Mouse (Mus musculus): ENCODE measurements around the gene Hoxa7. TPM values are rescaled to one million over a fixed set of nuclear protein-coding genes. Genes with fewer than 3 reads are reported as not detected.

Gene Hoxa7
- polyA plus RNA-seq, 1 experiment from 2014 or later, result 90.8 TPM

- WGBS, result 30% methylated on average over 6 of the region's 6 CpGs
- peak overlapping the region; percentile 90 for H3K4me2 ChIP-seq (ENCODE audit: low read depth, low read length)
- H3K36me3 ChIP-seq (ENCODE audit: control insufficient read depth, insufficient read depth, low read length), result no peaks in the 10 kb centered on the region
- peak overlapping the region; percentile 57 for H3K4me3 ChIP-seq (ENCODE audit: low read depth, low read length)
- 0 out of 2 replicates have a peak overlapping the region, but pooled peaks have one; percentile 36 for H3K27ac ChIP-seq (ENCODE audit: low read depth, low read length)
- H3K27me3 ChIP-seq (ENCODE audit: control insufficient read depth, insufficient read depth, low read length), result no peaks in the 10 kb centered on the region
- H3K4me1 ChIP-seq (ENCODE audit: control insufficient read depth, insufficient read depth, low read length), result peaks cover 3% of the 10 kb centered on the region; the same call in 1 of the 2 replicates
- H3K9ac ChIP-seq (replicated peaks; ENCODE audit: low read depth, low read length), result peak overlapping the region; percentile 92; the same call in 1 of the 2 replicates
- no peak for ATAC-seq (ENCODE audit: low read depth)
- H3K9me3 ChIP-seq (ENCODE audit: control insufficient read depth, low read length), result no peaks in the 10 kb centered on the region
Observed at GRCm38 (mm10) chr6:52235866-52236265, 14.2 kb upstream of the Hoxa7 start.

- H3K36me3 ChIP-seq (ENCODE audit: control insufficient read depth, insufficient read depth, low read length), result no peaks in the 10 kb centered on the region
- peak overlapping the region; percentile 57 for H3K27ac ChIP-seq (ENCODE audit: low read depth, low read length)
- peak overlapping the region; percentile 57 for H3K4me3 ChIP-seq (ENCODE audit: low read depth, low read length)
- peak; percentile 7 for ATAC-seq (ENCODE audit: low read depth)
- 26% methylated on average over 9 of the region's 9 CpGs for WGBS
- H3K9ac ChIP-seq (replicated peaks; ENCODE audit: low read depth, low read length), result peak overlapping the region; percentile 92; the same call in 1 of the 2 replicates
- H3K4me2 ChIP-seq (ENCODE audit: low read depth, low read length), result peak overlapping the region; percentile 90
- H3K4me1 ChIP-seq (ENCODE audit: control insufficient read depth, insufficient read depth, low read length), result peaks cover 3% of the 10 kb centered on the region; the same call in 1 of the 2 replicates
- H3K9me3 ChIP-seq (ENCODE audit: control insufficient read depth, low read length), result no peaks in the 10 kb centered on the region
- H3K27me3 ChIP-seq (ENCODE audit: control insufficient read depth, insufficient read depth, low read length), result no peaks in the 10 kb centered on the region
Observed at GRCm38 (mm10) chr6:52235267-52235666, 13.6 kb upstream of the Hoxa7 start.

DNA sequence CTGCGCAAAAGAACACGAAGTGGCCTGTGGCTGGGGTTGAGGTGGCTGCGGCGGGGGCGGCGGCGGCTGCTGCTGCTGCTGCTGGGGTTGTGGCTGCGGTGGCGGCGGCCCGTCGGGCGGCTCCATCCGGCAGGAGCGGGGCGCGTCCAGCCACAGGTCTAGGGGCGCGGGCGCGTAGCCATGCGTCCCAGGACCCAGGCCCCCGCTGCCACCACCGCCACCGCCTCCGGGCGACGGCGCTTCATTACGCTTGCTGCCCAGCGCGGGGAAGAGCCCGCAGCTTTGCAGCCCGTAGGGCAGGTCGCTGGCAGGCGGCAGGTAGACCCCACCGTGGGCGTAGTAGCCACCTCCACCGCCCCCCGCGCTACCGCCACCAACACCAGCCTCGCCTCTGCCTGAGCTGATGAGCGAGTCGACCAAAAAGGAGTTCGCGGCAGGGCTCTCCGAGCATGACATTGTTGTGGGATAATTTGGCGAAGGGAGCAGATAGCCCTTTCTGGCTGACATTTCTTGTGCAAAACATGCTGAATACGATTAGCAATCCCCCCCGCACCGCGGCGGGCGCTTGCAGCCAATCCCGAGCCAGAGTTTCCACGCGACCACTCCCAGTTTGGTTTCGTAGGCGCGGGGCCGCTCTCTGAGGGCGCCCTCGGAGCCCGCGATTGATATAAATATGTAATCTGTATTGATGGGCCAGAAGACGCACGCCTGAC lies 12.9 kb upstream of the Hoxa7 start:
- Histone ChIP-seq H3K4me1 (ENCODE audit: control insufficient read depth, insufficient read depth, low read length) (peaks cover 3% of the 10 kb centered on the region; the same call in 1 of the 2 replicates), H3K36me3 (ENCODE audit: control insufficient read depth, insufficient read depth, low read length) (no peaks in the 10 kb centered on the region), H3K27ac (ENCODE audit: low read depth, low read length) (peak overlapping the region; percentile 94), H3K9ac (replicated peaks; ENCODE audit: low read depth, low read length) (peak overlapping the region; percentile 92), H3K9me3 (ENCODE audit: control insufficient read depth, low read length) (no peaks in the 10 kb centered on the region), H3K4me2 (ENCODE audit: low read depth, low read length) (peak overlapping the region; percentile 90), H3K27me3 (ENCODE audit: control insufficient read depth, insufficient read depth, low read length) (no peaks in the 10 kb centered on the region), H3K4me3 (ENCODE audit: low read depth, low read length) (peak overlapping the region; percentile 57)
- WGBS, result under 1% methylated on average over 62 of the region's 68 CpGs
- ATAC-seq (ENCODE audit: low read depth), result peak; percentile 75

GRCm38 (mm10) chr6:52233546-52234427 lies 12.1 kb upstream of the Hoxa7 start:
- peak; percentile 31; the same call in 1 of the 2 replicates for ATAC-seq (ENCODE audit: low read depth)
- WGBS, result under 1% methylated on average over 64 of the region's 70 CpGs
- H3K4me1 ChIP-seq (ENCODE audit: control insufficient read depth, insufficient read depth, low read length), result peaks cover 4% of the 10 kb centered on the region
- peak overlapping the region; percentile 92 for H3K9ac ChIP-seq (replicated peaks; ENCODE audit: low read depth, low read length)
- peak overlapping the region; percentile 90 for H3K4me2 ChIP-seq (ENCODE audit: low read depth, low read length)
- peak overlapping the region; percentile 57 for H3K4me3 ChIP-seq (ENCODE audit: low read depth, low read length)
- no peaks in the 10 kb centered on the region for H3K27me3 ChIP-seq (ENCODE audit: control insufficient read depth, insufficient read depth, low read length)
- peak overlapping the region; percentile 94 for H3K27ac ChIP-seq (ENCODE audit: low read depth, low read length)
- H3K36me3 ChIP-seq (ENCODE audit: control insufficient read depth, insufficient read depth, low read length), result no peaks in the 10 kb centered on the region
- no peaks in the 10 kb centered on the region for H3K9me3 ChIP-seq (ENCODE audit: control insufficient read depth, low read length)

- H3K4me1 ChIP-seq (ENCODE audit: control insufficient read depth, insufficient read depth, low read length), result peaks cover 9% of the 10 kb centered on the region
- no peaks in the 10 kb centered on the region for H3K27me3 ChIP-seq (ENCODE audit: control insufficient read depth, insufficient read depth, low read length)
- 2% methylated on average over 23 of the region's 23 CpGs for WGBS
- peak overlapping the region; percentile 94 for H3K27ac ChIP-seq (ENCODE audit: low read depth, low read length)
- H3K9ac ChIP-seq (replicated peaks; ENCODE audit: low read depth, low read length), result peak overlapping the region; percentile 92
- no peaks in the 10 kb centered on the region for H3K36me3 ChIP-seq (ENCODE audit: control insufficient read depth, insufficient read depth, low read length)
- peak overlapping the region; percentile 90 for H3K4me2 ChIP-seq (ENCODE audit: low read depth, low read length)
- H3K4me3 ChIP-seq (ENCODE audit: low read depth, low read length), result peak overlapping the region; percentile 57
- ATAC-seq (ENCODE audit: low read depth), result no peak
- no peaks in the 10 kb centered on the region for H3K9me3 ChIP-seq (ENCODE audit: control insufficient read depth, low read length)
Observed at GRCm38 (mm10) chr6:52232984-52233545, 11.4 kb upstream of the Hoxa7 start.

DNA sequence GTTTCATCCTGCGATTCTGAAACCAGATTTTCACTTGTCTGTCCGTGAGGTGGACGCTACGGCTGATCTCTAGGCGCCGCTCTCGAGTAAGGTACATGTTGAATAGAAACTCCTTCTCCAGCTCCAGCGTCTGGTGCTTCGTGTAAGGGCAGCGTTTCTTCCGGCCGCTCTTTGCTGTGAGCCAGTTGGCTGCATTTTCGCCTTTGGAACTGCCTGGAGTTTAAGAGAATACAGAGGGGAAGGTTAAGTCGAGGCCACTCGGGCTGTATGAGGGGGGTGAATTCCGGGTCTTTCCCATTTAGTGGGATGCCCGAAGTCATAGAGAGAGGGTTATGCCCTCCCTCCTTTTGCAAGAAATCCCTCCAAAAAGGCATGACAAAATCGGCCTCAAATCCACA lies 10.9 kb upstream of the Hoxa7 start:
- Histone ChIP-seq H3K4me3 (ENCODE audit: low read depth, low read length) (peak overlapping the region; percentile 57), H3K9me3 (ENCODE audit: control insufficient read depth, low read length) (no peaks in the 10 kb centered on the region), H3K27ac (ENCODE audit: low read depth, low read length) (peak overlapping the region; percentile 94), H3K4me1 (ENCODE audit: control insufficient read depth, insufficient read depth, low read length) (peaks cover 13% of the 10 kb centered on the region), H3K36me3 (ENCODE audit: control insufficient read depth, insufficient read depth, low read length) (no peaks in the 10 kb centered on the region), H3K27me3 (ENCODE audit: control insufficient read depth, insufficient read depth, low read length) (no peaks in the 10 kb centered on the region), H3K9ac (replicated peaks; ENCODE audit: low read depth, low read length) (peak overlapping the region; percentile 92), H3K4me2 (ENCODE audit: low read depth, low read length) (peak overlapping the region; percentile 90)
- no peak for ATAC-seq (ENCODE audit: low read depth)
- 1% methylated on average over 18 of the region's 18 CpGs for WGBS

DNA sequence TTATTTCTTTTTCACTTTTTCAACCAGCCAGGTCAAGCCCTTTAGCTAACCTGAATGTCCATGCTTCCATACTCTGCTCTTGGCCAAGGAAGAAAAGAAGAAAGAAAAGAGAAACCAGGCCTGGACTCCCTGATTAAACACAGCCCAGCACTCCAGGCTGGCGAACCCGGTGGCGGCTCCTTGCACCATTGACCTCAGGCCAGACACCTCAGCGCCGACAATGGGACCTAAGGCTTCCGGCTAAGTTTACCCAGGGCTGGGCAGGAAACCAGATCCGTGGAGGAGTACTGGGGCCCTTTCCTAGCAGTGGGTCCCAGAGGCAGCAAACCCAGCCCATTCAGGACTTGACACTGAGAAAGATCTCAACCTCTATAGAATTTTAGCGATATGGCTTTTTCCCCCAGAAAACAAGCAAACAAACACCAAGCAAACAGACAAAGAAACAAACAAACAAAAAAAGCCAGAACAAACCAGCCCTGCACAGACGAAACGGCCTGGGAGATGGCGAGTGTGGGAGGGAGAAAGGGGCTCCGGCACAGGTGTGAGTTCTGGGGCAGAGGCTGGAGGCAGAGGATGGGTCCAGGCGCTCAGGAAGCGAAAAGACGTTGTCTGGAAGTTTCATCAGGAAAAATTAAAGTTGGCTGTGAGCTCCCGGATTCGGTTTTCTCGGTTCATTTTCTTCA lies 10.4 kb upstream of the Hoxa7 start:
- WGBS, result 2% methylated on average over 18 of the region's 18 CpGs
- Histone ChIP-seq H3K4me2 (ENCODE audit: low read depth, low read length) (peak overlapping the region; percentile 90), H3K9ac (replicated peaks; ENCODE audit: low read depth, low read length) (peak overlapping the region; percentile 92), H3K27me3 (ENCODE audit: control insufficient read depth, insufficient read depth, low read length) (no peaks in the 10 kb centered on the region), H3K9me3 (ENCODE audit: control insufficient read depth, low read length) (no peaks in the 10 kb centered on the region), H3K4me3 (ENCODE audit: low read depth, low read length) (peak overlapping the region; percentile 57), H3K36me3 (ENCODE audit: control insufficient read depth, insufficient read depth, low read length) (no peaks in the 10 kb centered on the region), H3K27ac (ENCODE audit: low read depth, low read length) (peak overlapping the region; percentile 94), H3K4me1 (ENCODE audit: control insufficient read depth, insufficient read depth, low read length) (peaks cover 14% of the 10 kb centered on the region)
- ATAC-seq (ENCODE audit: low read depth), result no peak

DNA sequence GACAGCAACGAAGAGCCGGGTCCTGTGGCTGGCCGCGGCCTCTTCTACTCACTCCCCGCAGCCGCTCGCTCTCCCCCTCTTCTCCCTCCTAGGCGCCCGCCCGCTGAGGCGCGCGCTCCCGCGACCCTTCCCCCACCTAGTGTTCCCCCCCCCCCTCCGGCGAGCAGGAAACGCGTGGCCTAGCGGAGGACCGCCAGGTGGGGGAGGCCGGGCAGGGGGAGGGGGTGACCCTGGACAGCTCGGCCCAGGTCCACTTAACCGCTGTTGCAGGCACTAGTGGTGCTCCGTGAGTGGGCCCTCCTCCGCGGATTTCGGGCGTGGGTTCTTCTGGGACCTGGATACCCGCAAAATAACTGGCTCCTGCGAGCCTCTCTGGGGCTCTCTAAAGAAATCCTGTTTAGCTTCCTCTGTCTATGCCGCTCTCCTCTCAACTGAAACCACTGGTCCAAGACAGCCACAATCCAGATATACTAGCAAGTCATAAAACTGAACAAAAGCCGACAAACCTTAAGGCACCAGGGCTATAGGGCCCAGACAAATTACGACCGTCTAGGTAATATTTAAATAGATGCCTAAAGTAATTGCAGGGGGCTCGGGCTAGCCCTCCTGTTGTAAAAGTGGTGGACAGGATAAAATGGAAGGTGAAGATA lies 9.0 kb upstream of the Hoxa7 start, which contains the start of gene Hoxa9:
Hoxa9 (minus strand) TSS at position 574 of the 650 bp plus-strand sequence.
- ATAC-seq (ENCODE audit: low read depth), result peak; percentile 13; the same call in 1 of the 2 replicates
- peaks cover 18% of the 10 kb centered on the region for H3K4me1 ChIP-seq (ENCODE audit: control insufficient read depth, insufficient read depth, low read length)
- peak within 1 kb of the TSS; percentile 57 for H3K4me3 ChIP-seq (ENCODE audit: low read depth, low read length)
- under 1% methylated on average over 28 of the region's 36 CpGs for WGBS
- no peaks in the 10 kb centered on the region for H3K27me3 ChIP-seq (ENCODE audit: control insufficient read depth, insufficient read depth, low read length)
- no peaks in the 10 kb centered on the region for H3K9me3 ChIP-seq (ENCODE audit: control insufficient read depth, low read length)
- H3K4me2 ChIP-seq (ENCODE audit: low read depth, low read length), result peak within 1 kb of the TSS; percentile 90
- peak within 1 kb of the TSS; percentile 97 for H3K27ac ChIP-seq (ENCODE audit: low read depth, low read length)
- peak within 1 kb of the TSS; percentile 94 for H3K9ac ChIP-seq (replicated peaks; ENCODE audit: low read depth, low read length)
- H3K36me3 ChIP-seq (ENCODE audit: control insufficient read depth, insufficient read depth, low read length), result no peaks in the 10 kb centered on the region
